Mouse (Mus musculus) MEL (cell line): ENCODE data around the gene Myo9b. TPM values are rescaled to one million over a fixed set of nuclear protein-coding genes. Genes with fewer than 3 reads are reported as not detected.

Experiments
- polyA plus RNA-seq, 2 experiments: library from polyadenylated mRNA; stranded (reverse) in 1 of 2; unstranded in 1 of 2; fragments of >175 nt in 1 of 2; fragments of >200 nt in 1 of 2; gene quantifications; 2 replicates each; pipeline versions ENCODE4 v1.2.1 to v1.2.4; 2012; ENCODE audit warnings: low replicate concordance in 2 of 2, low read depth in 1 of 2; ENCODE audit not compliant: insufficient read length in 2 of 2, insufficient read depth in 1 of 2, missing spikeins in 1 of 2
- total RNA-seq: library from RNA; depleted of rRNA; stranded (reverse); fragments of 300-350 nt; gene quantifications from 2 replicates; pipeline ENCODE4 v1.2.3, GENCODE M21; 2012; rRNA removed

Myo9b gene
- total and polyA plus RNA-seq, 3 experiments = 35.8 to 54.8 (median 52.3) TPM

Other genes starting within 250 kb of the Myo9b start
- 55.6 and 60.4 TPM in 2 replicates for gene Haus8, start 220 bp downstream of the Myo9b start, total RNA-seq
- gene Haus8, start 220 bp downstream of the Myo9b start, polyA plus RNA-seq = 10 to 100 TPM in 1 of 2 experiments, not detected in 1; 69.2 TPM
- 91.9 and 107 TPM in 2 replicates for gene Use1, start 94.1 kb downstream of the Myo9b start, total RNA-seq
- 100 to 1,000 TPM in 1 of 2 experiments, not detected in 1; 117 TPM for gene Use1, start 94.1 kb downstream of the Myo9b start, polyA plus RNA-seq
- gene Ocel1, start 98.6 kb downstream of the Myo9b start, total RNA-seq = 14.1 and 18.3 TPM in 2 replicates
- 10 to 100 TPM in 1 of 2 experiments, not detected in 1; 16.2 TPM for gene Ocel1, start 98.6 kb downstream of the Myo9b start, polyA plus RNA-seq
- 29.6 and 30.5 TPM in 2 replicates for gene Nr2f6, start 109.2 kb downstream of the Myo9b start, total RNA-seq
- 10 to 100 TPM in 1 of 2 experiments, not detected in 1; 48.3 TPM for gene Nr2f6, start 109.2 kb downstream of the Myo9b start, polyA plus RNA-seq
- 0.04 TPM in 1 of 2 replicates, not detected in the other for gene Ushbp1, start 123.1 kb downstream of the Myo9b start, total RNA-seq
- under 1 TPM in 1 of 2 experiments, not detected in 1; 0.07 TPM for gene Ushbp1, start 123.1 kb downstream of the Myo9b start, polyA plus RNA-seq
- gene Babam1, start 124.1 kb downstream of the Myo9b start, total RNA-seq = 54.5 and 59.6 TPM in 2 replicates
- gene Babam1, start 124.1 kb downstream of the Myo9b start, polyA plus RNA-seq = 100 to 1,000 TPM in 1 of 2 experiments, not detected in 1; 132 TPM
- gene Ankle1, start 133.3 kb downstream of the Myo9b start, total RNA-seq = 17.6 and 18.5 TPM in 2 replicates
- 10 to 100 TPM in 1 of 2 experiments, not detected in 1; 21.2 TPM for gene Ankle1, start 133.3 kb downstream of the Myo9b start, polyA plus RNA-seq
- 26.3 and 28.5 TPM in 2 replicates for gene Abhd8, start 190.9 kb downstream of the Myo9b start, total RNA-seq
- gene Abhd8, start 190.9 kb downstream of the Myo9b start, polyA plus RNA-seq = 10 to 100 TPM in 1 of 2 experiments, not detected in 1; 39.2 TPM
- 123 and 143 TPM in 2 replicates for gene Mrpl34, start 192.2 kb downstream of the Myo9b start, total RNA-seq
- gene Mrpl34, start 192.2 kb downstream of the Myo9b start, polyA plus RNA-seq = 100 to 1,000 TPM in 1 of 2 experiments, not detected in 1; 196 TPM
- gene Dda1, start 196.5 kb downstream of the Myo9b start, total RNA-seq = 49.7 and 59.6 TPM in 2 replicates
- gene Dda1, start 196.5 kb downstream of the Myo9b start, polyA plus RNA-seq = 100 to 1,000 TPM in 1 of 2 experiments, not detected in 1; 110 TPM
- gene Ano8, start 213.2 kb downstream of the Myo9b start, total RNA-seq = 3.5 and 3.9 TPM in 2 replicates
- gene Ano8, start 213.2 kb downstream of the Myo9b start, polyA plus RNA-seq = 1 to 10 TPM in 1 of 2 experiments, not detected in 1; 4.8 TPM
- 45.5 and 49.4 TPM in 2 replicates for gene Gtpbp3, start 215.4 kb downstream of the Myo9b start, total RNA-seq
- gene Gtpbp3, start 215.4 kb downstream of the Myo9b start, polyA plus RNA-seq = 10 to 100 TPM in 1 of 2 experiments, not detected in 1; 50.1 TPM
- 8.2 and 11.7 TPM in 2 replicates for gene Plvap, start 239.0 kb downstream of the Myo9b start, total RNA-seq
- 10 to 100 TPM in 1 of 2 experiments, not detected in 1; 20.4 TPM for gene Plvap, start 239.0 kb downstream of the Myo9b start, polyA plus RNA-seq